Mouse (Mus musculus) 3134 (cell line): ENCODE results near the gene Col13a1.
A peak's percentile ranks its signal among the peaks of the same experiment; 100 is the strongest.

ENCODE experiments used
- DNase-seq: peaks from one replicate; pipeline ENCODE4 v3.0.0-alpha.2; 2011; ENCODE audit warnings: low spot score; ENCODE audit not compliant: insufficient read length; ENCODE audit errors: extremely low read depth

Gene Col13a1

DNA sequence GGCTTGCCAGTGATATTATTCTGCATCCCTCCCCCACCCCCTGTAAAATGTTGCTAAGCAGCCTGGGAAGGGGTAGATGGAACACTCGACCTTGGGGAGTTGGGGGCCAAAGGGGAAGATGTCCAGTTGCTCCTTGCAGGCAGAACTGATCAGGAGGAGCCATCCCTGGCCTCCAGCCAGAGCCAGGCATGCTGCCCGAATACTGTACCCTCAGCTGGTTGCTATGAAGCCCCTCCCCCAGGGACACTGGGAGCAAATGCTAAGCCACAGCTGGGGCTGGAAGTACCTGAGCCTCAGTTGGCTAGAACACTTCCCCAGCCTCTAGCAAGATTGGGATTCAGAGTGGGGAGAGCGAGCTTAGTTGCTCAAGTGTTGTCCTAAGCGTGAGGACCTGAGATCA is 6.9 kb downstream of the Col13a1 start:
- DNase-seq = no peak

- DNase-seq = no peak
Observed at GRCm38 (mm10) chr10:61968003-61968553, 10.8 kb downstream of the Col13a1 start.

DNA sequence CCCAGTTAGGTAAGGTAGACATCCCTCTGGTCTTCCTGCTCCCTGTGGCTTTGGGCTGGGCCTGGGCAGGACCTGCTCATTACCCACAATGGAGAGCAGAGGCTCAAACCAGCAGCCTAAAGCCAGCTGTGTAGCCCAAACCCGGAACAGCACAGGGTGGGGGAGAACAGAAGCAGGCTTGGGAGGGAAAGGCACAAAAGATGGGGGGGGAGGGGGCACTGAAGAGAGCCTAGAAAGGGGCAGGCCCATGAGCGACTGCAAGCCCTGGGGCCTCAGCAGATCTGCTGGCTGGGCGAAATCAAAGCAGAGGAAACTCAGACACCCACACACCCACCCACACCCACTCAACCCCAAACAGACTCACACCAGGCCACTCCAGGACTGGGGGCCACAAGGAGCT is 11.7 kb downstream of the Col13a1 start:
- DNase-seq = no peak

GRCm38 (mm10) chr10:61965386-61965841 is 13.5 kb downstream of the Col13a1 start:
- no peak for DNase-seq

DNA sequence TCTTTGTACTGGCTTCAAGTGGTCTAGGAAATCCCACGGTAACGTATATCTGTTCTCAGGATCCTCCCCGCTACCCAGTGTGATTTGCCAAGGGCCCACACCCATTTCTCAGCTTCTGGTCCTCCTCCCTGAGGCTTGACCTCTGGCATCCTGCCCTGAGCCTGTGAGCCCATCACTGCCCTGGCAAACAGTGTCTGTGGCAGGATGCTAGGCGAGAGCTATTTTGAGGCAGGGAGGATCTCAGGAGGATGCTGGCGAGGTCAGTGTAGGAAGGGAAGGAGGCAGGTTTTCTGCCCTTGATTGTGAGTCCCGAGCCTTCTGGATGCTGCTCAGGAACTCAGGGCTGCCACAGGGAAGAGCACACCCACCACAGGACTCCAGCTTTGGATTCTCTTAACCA is 22.2 kb downstream of the Col13a1 start:
- DNase-seq = no peak

DNA sequence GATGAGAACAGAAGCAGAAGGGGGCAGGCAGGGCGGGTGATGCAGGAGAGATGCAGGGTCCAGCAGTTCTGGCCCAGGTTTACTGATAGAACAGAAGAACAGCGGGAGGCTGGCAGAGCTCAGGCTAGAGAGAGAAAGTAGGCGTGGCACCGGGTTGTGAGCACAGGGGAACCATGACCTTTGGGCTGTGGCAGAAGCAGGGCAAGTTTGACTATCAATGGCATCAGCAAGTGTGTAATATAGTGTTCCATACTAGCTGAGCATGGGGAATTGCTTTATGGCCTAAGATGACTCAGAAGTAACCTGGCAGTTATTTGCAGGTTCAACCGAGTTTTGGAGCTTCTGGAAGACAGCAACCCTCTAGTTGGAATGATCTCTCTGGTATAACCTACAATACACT is 25.0 kb downstream of the Col13a1 start:
- no peak for DNase-seq

DNA sequence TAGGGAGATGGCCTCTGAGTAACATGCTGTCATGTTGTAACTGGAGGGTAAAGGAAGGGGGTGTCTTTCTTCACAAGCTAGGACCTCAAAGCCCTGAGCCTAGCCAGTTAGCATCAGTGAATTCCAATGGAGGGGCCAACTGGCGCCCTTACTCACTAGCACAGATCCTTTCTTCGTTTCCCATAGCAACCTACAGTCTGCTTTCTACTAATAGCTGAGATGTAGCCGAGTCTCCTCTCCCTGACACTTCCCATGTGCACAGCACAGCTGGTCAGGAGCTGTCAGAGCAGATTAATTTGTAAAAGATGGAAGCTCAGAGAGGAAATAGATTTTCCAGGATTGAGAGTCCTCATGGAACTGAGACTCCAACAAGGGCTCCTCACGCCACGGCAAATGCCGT is 29.4 kb downstream of the Col13a1 start:
- no peak for DNase-seq

- DNase-seq = peak; percentile 61
Observed at GRCm38 (mm10) chr10:61944386-61944785, 34.5 kb downstream of the Col13a1 start.

GRCm38 (mm10) chr10:61943480-61943879 is 35.4 kb downstream of the Col13a1 start:
- no peak for DNase-seq

DNA sequence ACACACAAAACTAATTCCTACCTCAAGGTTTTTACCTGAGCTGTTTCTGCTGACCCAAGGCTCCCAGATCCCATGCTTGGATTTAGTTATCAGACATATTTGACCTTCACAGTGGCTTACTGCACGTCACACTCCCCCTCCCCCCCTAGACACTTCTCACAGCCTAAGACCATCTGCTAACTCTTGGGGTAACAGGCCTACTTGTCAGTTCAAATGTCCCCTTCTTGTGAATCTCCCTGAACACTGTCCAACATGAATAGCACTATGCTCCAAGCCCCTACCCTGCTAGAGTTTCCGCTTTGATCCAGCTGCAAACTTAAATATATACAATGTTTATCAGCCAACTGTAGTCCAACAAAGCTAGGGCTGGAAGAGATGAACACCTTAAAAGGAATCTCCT is 36.2 kb downstream of the Col13a1 start:
- DNase-seq = no peak

GRCm38 (mm10) chr10:61936211-61937121 is 42.4 kb downstream of the Col13a1 start:
- DNase-seq = no peak

GRCm38 (mm10) chr10:61931678-61932077 is 47.2 kb downstream of the Col13a1 start:
- no peak for DNase-seq

DNA sequence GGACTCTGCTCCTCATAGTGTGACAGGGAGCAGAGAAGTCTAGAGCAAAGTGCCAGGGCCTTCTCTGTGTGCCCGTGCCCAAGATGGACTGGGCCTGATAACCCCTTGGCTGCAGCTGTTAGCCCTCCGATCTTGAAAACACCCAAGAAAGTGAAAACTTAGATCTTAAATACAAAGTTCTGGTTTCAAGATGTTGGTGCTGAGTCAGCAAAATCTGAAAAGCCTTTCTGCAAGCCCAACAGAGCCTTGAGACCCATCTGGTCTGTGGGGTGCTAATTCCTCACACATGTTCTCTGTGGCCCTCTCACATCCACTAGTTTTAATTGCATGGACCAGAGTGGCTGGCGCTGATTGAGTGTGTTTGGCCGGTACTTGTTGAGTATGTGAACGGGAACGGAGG is 49.0 kb downstream of the Col13a1 start:
- DNase-seq = no peak

- DNase-seq = no peak
Observed at GRCm38 (mm10) chr10:61928725-61929651, 49.9 kb downstream of the Col13a1 start.

GRCm38 (mm10) chr10:61925691-61926090 is 53.2 kb downstream of the Col13a1 start:
- DNase-seq = no peak

GRCm38 (mm10) chr10:61920655-61921365 is 58.1 kb downstream of the Col13a1 start:
- DNase-seq = no peak

- DNase-seq = no peak
Observed at GRCm38 (mm10) chr10:61919924-61920654, 58.8 kb downstream of the Col13a1 start.

DNA sequence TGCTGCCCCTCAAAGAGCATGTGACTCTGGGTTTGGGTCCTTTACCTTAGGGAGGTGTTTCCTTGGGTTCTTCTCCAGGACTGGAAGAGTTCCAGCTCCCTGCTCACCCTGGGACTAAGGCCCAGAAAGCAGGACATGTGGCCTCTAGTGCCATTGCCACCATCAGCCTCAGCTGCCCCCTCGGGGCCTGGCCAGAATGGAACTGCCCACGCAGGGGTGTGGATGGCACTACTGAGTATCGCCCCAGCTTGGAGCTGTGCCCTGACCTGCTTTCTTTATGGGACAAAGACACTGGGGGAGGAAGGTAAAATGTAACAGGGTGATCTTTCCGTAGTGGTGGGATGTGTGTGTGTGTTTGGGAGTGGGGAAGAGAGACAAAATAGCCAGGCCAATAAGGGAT is 59.4 kb downstream of the Col13a1 start:
- DNase-seq = no peak

GRCm38 (mm10) chr10:61917066-61917465 is 61.8 kb downstream of the Col13a1 start:
- DNase-seq = no peak

DNA sequence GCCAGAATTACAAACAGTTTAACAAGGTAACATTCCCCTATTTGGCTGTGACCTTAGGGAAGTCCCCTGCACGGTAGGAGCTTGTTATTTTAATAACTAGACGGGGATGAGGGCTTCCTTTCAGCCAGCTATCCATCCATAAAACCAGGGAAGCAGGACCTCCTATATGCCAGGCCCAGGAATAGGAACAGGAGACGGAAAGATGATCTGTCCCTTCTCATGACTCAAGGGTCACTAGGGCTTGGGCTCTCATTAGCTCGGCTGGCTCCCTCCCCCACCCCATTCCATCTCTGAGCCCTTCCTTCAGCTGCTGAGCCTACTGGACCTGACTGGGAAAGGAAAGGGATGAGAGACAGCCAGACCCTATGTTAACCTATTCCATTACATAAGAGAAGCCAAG is 67.1 kb downstream of the Col13a1 start:
- no peak for DNase-seq
